Mouse (Mus musculus): Measurements from ENCODE around the gene Rxylt1.

Rxylt1 gene

GRCm38 (mm10) chr10:122040372-122040771 is 56.8 kb downstream of the Rxylt1 start:
- DNase-seq, result peak; percentile 25

DNA sequence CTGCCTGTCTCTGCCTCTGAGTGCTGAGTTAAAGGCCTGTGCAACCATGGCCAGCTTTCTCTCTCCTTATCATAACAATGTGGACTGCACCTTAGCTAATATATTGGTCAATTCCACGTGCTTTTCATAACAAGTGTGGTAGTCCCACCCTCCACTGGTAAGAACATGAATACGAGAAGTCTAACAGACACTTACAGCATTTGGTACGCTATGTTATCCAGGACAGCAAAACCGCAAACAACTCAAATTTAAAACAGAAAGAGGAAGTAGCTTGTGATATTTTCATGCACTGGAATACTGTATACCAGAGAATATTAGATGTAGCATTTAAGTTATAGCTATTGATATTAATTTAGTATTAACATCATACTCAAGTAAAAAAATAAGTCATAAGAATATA is 57.6 kb downstream of the Rxylt1 start:
- DNase-seq, result no peak

- peak; percentile 11 for DNase-seq
These were observed 58.6 kb downstream of the Rxylt1 start for GRCm38 (mm10) chr10:122038554-122038953.

- no peak for DNase-seq
These were observed 63.9 kb downstream of the Rxylt1 start for GRCm38 (mm10) chr10:122033271-122033670.

- no peak for DNase-seq
These were observed 66.8 kb downstream of the Rxylt1 start for GRCm38 (mm10) chr10:122030420-122030819.

DNA sequence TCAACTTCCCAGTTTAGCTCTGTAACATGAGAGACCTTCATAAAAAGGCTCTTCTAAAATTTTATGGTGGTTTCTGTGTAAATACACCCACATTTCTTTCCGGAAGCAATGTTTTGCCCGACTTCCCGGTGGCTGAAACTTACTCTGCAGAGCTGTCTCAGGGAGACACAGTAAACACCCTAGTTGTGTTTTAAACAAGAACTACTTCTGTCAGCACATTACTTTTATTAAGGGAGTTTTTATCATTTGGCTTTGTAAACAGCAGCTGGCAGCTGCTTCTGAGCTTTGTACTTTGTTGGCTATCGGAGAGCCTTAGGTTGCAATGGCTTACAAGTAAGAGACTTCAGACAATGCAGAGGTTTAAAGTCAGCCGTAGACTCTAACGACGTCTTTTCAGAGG is 67.4 kb downstream of the Rxylt1 start:
- no peak for DNase-seq
